Mouse (Mus musculus) limb, embryonic 15.5 days (tissue): ENCODE results near the gene Oaz1. TPM values are rescaled to one million over a fixed set of nuclear protein-coding genes. Genes with fewer than 3 reads are reported as not detected.

Experiments used
- ATAC-seq: fragments of 200-750 bp; cut with Nextera tagmentation; 2 replicates; pipeline ENCODE4 v1.8.0; 2017; ENCODE audit warnings: low read depth, moderate TSS enrichment; ENCODE audit not compliant: insufficient number of reproducible peaks, low FRiP score, low TSS enrichment
- H3K27ac ChIP-seq: fragments of 300-500 bp; sonication (generic); 2 replicates; pipeline ENCODE4 v1.5.1; 2015; ENCODE audit warnings: moderate library complexity, mild to moderate bottlenecking, inconsistent platforms
- H3K27me3 ChIP-seq: fragments of 300-500 bp; sonication (generic); 2 replicates; pipeline ENCODE4 v1.6.1; 2015; ENCODE audit warnings: inconsistent platforms
- H3K36me3 ChIP-seq: fragments of 300-500 bp; sonication (generic); 2 replicates; pipeline ENCODE4 v1.6.1; 2015; ENCODE audit warnings: inconsistent platforms
- H3K4me1 ChIP-seq: fragments of 300-500 bp; sonication (generic); 2 replicates; pipeline ENCODE4 v1.6.1; 2015; ENCODE audit warnings: inconsistent platforms
- H3K4me2 ChIP-seq: fragments of 300-500 bp; sonication (generic); 2 replicates; pipeline ENCODE4 v1.6.1; 2015; ENCODE audit warnings: mild to moderate bottlenecking, inconsistent platforms
- H3K4me3 ChIP-seq: fragments of 300-500 bp; sonication (generic); 2 replicates; pipeline ENCODE4 v1.5.1; 2015; ENCODE audit warnings: mild to moderate bottlenecking, inconsistent platforms
- H3K9ac ChIP-seq: fragments of 300-500 bp; sonication (generic); 2 replicates; pipeline ENCODE4 v1.6.1; 2015; ENCODE audit warnings: inconsistent platforms
- H3K9me3 ChIP-seq: fragments of 300-500 bp; sonication (generic); 2 replicates; pipeline ENCODE4 v1.6.1; 2016; ENCODE audit warnings: inconsistent platforms
- WGBS: fragments of 180-500 bp; shearing (Covaris S2); methylation state at CpG from one replicate; pipeline ENCODE4 v1.1.7; 2015; 5-methylcytosine and 5-hydroxymethylcytosine counted together
- polyA plus RNA-seq: library from polyadenylated mRNA; unstranded; fragments of >200 nt; fragmentation: Nextera tagmentation; extraction: Ambion mirVana; gene quantifications from 2 replicates; pipeline ENCODE4 v1.2.1, GENCODE M21; 2015

Oaz1 gene
- polyA plus RNA-seq, 1 experiment from 2014 or later, result 1,708 TPM

DNA sequence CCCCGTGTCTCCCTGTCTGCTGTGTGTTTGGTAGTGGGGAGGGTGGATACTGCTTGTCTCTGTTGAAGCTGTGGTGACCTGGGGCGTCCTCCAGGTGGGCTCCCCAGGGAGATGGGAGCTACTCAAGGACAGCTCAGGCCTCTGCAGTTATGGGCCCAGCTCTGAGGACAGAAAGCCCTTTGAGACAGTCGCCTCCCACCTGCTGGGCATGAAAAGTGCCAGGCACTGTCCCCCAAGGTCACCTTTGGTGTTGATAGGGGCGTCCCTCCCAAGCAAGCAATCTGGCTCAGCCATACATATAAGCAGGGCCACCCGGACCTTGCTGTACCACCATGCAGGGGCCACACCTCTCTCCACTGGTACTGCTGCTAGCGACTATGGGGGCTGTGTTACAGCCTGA, 21.5 kb upstream of the Oaz1 start, which contains the start of gene Amh:
Gene Amh (plus strand): TSS at position 328 of the 400 bp plus-strand sequence.
- H3K4me2 ChIP-seq, result no peak within 1 kb of the TSS
- no peak for ATAC-seq
- no peak within 1 kb of the TSS for H3K9ac ChIP-seq
- H3K9me3 ChIP-seq, result no peaks in the 10 kb centered on the region
- no peak within 1 kb of the TSS for H3K4me3 ChIP-seq
- peaks cover 50% of the 10 kb centered on the region for H3K4me1 ChIP-seq
- no peak within 1 kb of the TSS for H3K27ac ChIP-seq
- H3K36me3 ChIP-seq, result peaks cover 53% of the 10 kb centered on the region
- peaks cover 21% of the 10 kb centered on the region for H3K27me3 ChIP-seq
- WGBS, result 65% methylated on average over 6 of the region's 6 CpGs

- peaks cover 50% of the 10 kb centered on the region for H3K4me1 ChIP-seq
- no peak for ATAC-seq
- H3K4me3 ChIP-seq, result no peak overlapping the region
- no peak overlapping the region for H3K27ac ChIP-seq
- peaks cover 25% of the 10 kb centered on the region for H3K27me3 ChIP-seq
- H3K4me2 ChIP-seq, result no peak overlapping the region
- no peaks in the 10 kb centered on the region for H3K9me3 ChIP-seq
- peaks cover 50% of the 10 kb centered on the region for H3K36me3 ChIP-seq
- H3K9ac ChIP-seq, result no peak overlapping the region
- 69% methylated on average over 5 of the region's 5 CpGs for WGBS
Observed at GRCm38 (mm10) chr10:80805322-80805721, 21.1 kb upstream of the Oaz1 start.

DNA sequence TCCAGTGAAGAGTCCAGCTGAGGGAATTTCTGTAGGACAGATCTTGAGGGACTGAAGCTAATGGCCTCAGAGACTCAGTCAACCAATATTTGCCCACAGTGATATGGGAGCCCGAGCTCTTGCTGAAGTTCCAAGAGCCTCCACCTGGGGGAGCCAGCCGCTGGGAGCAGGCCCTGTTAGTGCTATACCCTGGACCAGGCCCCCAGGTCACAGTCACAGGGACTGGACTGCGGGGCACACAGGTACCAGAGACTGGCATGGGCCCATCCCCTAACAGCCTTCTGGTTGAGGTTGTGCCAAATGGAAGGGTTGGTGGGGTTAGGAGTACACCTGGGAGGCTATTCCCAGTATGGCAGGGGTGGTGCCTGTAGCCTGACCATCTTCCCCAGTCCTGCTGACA, 20.5 kb upstream of the Oaz1 start:
- Histone ChIP-seq H3K9me3 (no peaks in the 10 kb centered on the region), H3K4me2 (no peak overlapping the region)
- peak; percentile 17; the same call in 1 of the 2 replicates for ATAC-seq

GRCm38 (mm10) chr10:80806341-80807056, 20.0 kb upstream of the Oaz1 start:
- no peak for ATAC-seq
- Histone ChIP-seq H3K36me3 (peaks cover 39% of the 10 kb centered on the region), H3K27me3 (peaks cover 30% of the 10 kb centered on the region), H3K9me3 (no peaks in the 10 kb centered on the region), H3K27ac (peak overlapping the region; percentile 81), H3K4me3 (peak overlapping the region; percentile 49), H3K4me1 (peaks cover 50% of the 10 kb centered on the region), H3K4me2 (peak overlapping the region; percentile 95), H3K9ac (peak overlapping the region; percentile 35)
- 47% methylated on average over 34 of the region's 34 CpGs for WGBS

More for the DNA sequence above, 20.5 kb upstream of the Oaz1 start:
- H3K4me1 ChIP-seq, result peaks cover 50% of the 10 kb centered on the region
- WGBS, result 18% methylated on average over 3 of the region's 3 CpGs
- no peak overlapping the region for H3K9ac ChIP-seq
- no peak overlapping the region for H3K27ac ChIP-seq
- H3K27me3 ChIP-seq, result peaks cover 30% of the 10 kb centered on the region
- H3K36me3 ChIP-seq, result peaks cover 44% of the 10 kb centered on the region
- no peak overlapping the region for H3K4me3 ChIP-seq

- H3K27ac ChIP-seq, result peak overlapping the region; percentile 81
- 1% methylated on average over 54 of the region's 58 CpGs for WGBS
- peak overlapping the region; percentile 95 for H3K4me2 ChIP-seq
Observed at GRCm38 (mm10) chr10:80807057-80807627, 19.3 kb upstream of the Oaz1 start.

GRCm38 (mm10) chr10:80808099-80808984, 18.1 kb upstream of the Oaz1 start:
- H3K36me3 ChIP-seq, result peaks cover 20% of the 10 kb centered on the region
- 21% methylated on average over 40 of the region's 40 CpGs for WGBS
- peak overlapping the region; percentile 95 for H3K4me2 ChIP-seq
- H3K4me1 ChIP-seq, result peaks cover 55% of the 10 kb centered on the region
- H3K9me3 ChIP-seq, result no peaks in the 10 kb centered on the region
- H3K27me3 ChIP-seq, result peaks cover 35% of the 10 kb centered on the region
- H3K27ac ChIP-seq, result no peak overlapping the region
- H3K4me3 ChIP-seq, result peak overlapping the region; percentile 16
- H3K9ac ChIP-seq, result 0 out of 2 replicates have a peak overlapping the region, but pooled peaks have one; percentile 10
- no peak for ATAC-seq

More at GRCm38 (mm10) chr10:80807057-80807627, 19.3 kb upstream of the Oaz1 start:
- H3K9me3 ChIP-seq, result no peaks in the 10 kb centered on the region
- peak; percentile 55 for ATAC-seq
- H3K9ac ChIP-seq, result peak overlapping the region; percentile 35
- H3K27me3 ChIP-seq, result peaks cover 30% of the 10 kb centered on the region
- peaks cover 50% of the 10 kb centered on the region for H3K4me1 ChIP-seq
- H3K4me3 ChIP-seq, result peak overlapping the region; percentile 49
- H3K36me3 ChIP-seq, result peaks cover 32% of the 10 kb centered on the region

DNA sequence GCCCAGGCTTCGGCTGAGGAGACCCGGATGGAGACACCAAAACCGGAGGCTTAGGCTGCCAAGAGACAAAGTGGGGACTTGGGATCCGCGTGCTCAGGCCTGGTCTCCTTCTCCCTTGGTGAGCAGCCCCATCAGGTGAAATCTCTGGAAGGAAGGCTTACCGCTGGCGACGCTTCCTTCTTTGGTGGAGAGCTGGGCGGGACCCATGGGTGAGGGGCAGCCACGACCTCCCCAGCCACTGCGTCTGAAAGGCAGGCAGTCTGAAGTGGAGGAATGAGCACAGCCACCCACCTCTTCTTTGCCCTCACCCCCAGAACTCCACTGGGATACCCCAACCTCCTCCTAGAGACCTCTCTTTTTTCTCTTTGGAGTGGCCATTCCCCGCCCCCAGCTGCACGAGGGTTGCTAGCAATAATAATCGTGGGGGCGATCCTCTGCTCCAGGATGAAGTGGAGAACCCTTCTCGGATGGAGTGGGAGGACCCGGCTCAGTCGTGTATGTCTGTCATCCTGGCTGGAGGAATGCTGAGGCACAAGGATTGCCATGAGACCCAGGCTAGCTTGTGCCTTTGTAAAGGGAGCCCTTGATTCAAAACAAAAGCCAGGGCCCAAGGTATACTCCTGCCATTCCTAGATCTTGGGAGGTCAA, 17.3 kb upstream of the Oaz1 start:
- Histone ChIP-seq H3K36me3 (peaks cover 13% of the 10 kb centered on the region), H3K27me3 (peaks cover 38% of the 10 kb centered on the region), H3K9ac (0 out of 2 replicates have a peak overlapping the region, but pooled peaks have one; percentile 14), H3K9me3 (no peaks in the 10 kb centered on the region), H3K27ac (no peak overlapping the region), H3K4me3 (peak overlapping the region; percentile 16), H3K4me1 (peaks cover 55% of the 10 kb centered on the region), H3K4me2 (peak overlapping the region; percentile 20; the same call in 1 of the 2 replicates)
- no peak for ATAC-seq
- 10% methylated on average over 18 of the region's 18 CpGs for WGBS

GRCm38 (mm10) chr10:80810084-80810483, 16.4 kb upstream of the Oaz1 start:
- Histone ChIP-seq H3K9me3 (no peaks in the 10 kb centered on the region), H3K36me3 (peaks cover 3% of the 10 kb centered on the region), H3K4me1 (peaks cover 53% of the 10 kb centered on the region), H3K9ac (no peak overlapping the region), H3K4me3 (no peak overlapping the region; the same call in 1 of the 2 replicates), H3K4me2 (0 out of 2 replicates have a peak overlapping the region, but pooled peaks have one; percentile 17), H3K27ac (no peak overlapping the region), H3K27me3 (peaks cover 38% of the 10 kb centered on the region)
- no peak for ATAC-seq
- WGBS, result 2% methylated on average over 20 of the region's 20 CpGs

DNA sequence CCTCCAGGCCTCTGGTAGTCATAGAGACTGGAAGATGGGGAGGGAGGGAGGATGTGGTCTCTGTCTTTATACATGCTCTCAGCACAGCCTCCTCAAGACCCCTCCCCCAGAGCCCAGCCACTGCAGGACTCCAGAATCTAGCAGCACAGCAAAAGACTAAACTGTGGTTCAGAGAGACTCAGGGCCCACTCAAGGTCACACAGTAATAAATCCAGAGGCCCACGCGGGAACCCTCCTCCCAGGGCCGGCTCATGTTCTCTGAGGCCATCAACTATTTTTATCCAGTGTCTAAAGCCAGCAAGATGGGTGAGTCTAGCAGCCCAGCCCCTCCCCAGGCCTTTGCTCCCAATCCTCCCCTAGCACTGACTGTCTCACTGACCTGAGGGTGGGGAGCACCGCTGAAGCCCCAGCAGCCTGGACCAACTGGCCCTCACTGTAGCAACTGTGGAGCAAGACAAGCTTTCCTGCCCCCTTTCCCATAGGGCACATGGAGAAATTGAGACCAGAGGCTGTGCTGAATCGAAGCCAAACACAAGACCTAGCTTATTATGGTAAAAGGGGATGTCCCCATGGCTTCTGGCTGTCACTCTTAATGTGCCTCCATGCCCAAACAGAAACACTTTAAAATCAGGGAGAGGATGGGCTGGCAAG, 13.9 kb upstream of the Oaz1 start:
- ATAC-seq, result no peak
- no peaks in the 10 kb centered on the region for H3K9me3 ChIP-seq
- H3K27me3 ChIP-seq, result peaks cover 38% of the 10 kb centered on the region
- H3K4me3 ChIP-seq, result no peak overlapping the region
- WGBS, result 51% methylated on average over 5 of the region's 5 CpGs
- H3K27ac ChIP-seq, result peak overlapping the region; percentile 17; the same call in 1 of the 2 replicates
- H3K4me2 ChIP-seq, result no peak overlapping the region
- H3K9ac ChIP-seq, result no peak overlapping the region
- no peaks in the 10 kb centered on the region for H3K36me3 ChIP-seq
- peaks cover 30% of the 10 kb centered on the region for H3K4me1 ChIP-seq

- Histone ChIP-seq H3K4me3 (no peak within 1 kb of the TSS), H3K4me2 (no peak within 1 kb of the TSS), H3K9ac (no peak within 1 kb of the TSS; the same call in 1 of the 2 replicates), H3K4me1 (peaks cover 22% of the 10 kb centered on the region), H3K27me3 (peaks cover 32% of the 10 kb centered on the region), H3K27ac (peak within 1 kb of the TSS; percentile 17; the same call in 1 of the 2 replicates), H3K36me3 (no peaks in the 10 kb centered on the region), H3K9me3 (no peaks in the 10 kb centered on the region)
- 64% methylated on average over 4 of the region's 4 CpGs for WGBS
- no peak for ATAC-seq
Observed at GRCm38 (mm10) chr10:80813366-80813765, 13.1 kb upstream of the Oaz1 start, which contains the start of gene Jsrp1. TSS of gene Jsrp1 (minus strand) at chr10:80813498.

GRCm38 (mm10) chr10:80814800-80815199, 11.7 kb upstream of the Oaz1 start:
- Histone ChIP-seq H3K36me3 (no peaks in the 10 kb centered on the region), H3K4me1 (peaks cover 12% of the 10 kb centered on the region), H3K9ac (no peak overlapping the region), H3K4me3 (no peak overlapping the region), H3K4me2 (no peak overlapping the region), H3K9me3 (no peaks in the 10 kb centered on the region), H3K27me3 (peaks cover 18% of the 10 kb centered on the region), H3K27ac (no peak overlapping the region)
- 59% methylated on average over 7 of the region's 7 CpGs for WGBS
- ATAC-seq, result no peak
